Mouse (Mus musculus): Measurements from ENCODE around the gene Prmt1. TPM values are rescaled to one million over a fixed set of nuclear protein-coding genes. Genes with fewer than 3 reads are reported as not detected.
A peak's percentile ranks its signal among the peaks of the same experiment; 100 is the strongest.

The Prmt1 gene
- total RNA-seq, 2 experiments from 2014 or later, result 166 to 183 TPM

DNA sequence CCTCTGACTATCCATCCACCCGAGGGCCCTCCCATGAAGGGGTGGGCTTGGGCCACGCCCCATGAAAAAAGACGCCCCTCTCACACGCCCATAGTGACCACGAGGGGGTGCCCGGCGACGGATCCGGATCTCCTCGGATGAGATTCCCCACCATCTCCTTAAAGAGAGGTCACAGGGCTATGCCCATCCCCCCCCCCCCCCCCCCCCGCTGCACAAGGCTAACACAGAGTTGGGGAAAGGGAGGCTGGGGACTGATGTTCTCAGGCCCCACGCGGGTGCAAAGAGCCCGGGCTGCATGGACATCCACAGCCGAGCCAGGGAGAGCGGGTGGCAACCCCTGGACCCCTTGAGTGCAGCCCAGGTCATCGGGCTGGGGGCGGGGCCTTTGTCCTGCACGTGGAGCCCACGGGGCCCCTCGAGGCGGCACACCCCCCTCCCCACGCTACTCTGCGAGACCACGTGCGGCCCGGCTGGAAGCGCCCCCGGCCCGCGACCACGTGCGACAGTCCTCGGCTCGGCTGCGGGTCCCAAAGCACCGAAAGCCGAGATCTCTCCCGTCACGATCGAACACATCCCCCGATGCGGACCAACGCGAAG, 675 bp downstream of the Prmt1 start:
- DNase-seq (ENCODE audit: low spot score in 2 of 2), result peak; percentile 61 to 64
- intact Hi-C loops (cut with DNase I), result no loop called here

- intact Hi-C loops (cut with DNase I), result no loop called here
Observed at GRCm38 (mm10) chr7:44984833-44985164, 1.6 kb downstream of the Prmt1 start.

GRCm38 (mm10) chr7:44983944-44984832, 2.2 kb downstream of the Prmt1 start:
- DNase-seq (ENCODE audit: low spot score in 2 of 2), result no peak
- intact Hi-C loops (cut with DNase I), result no loop called here

More at GRCm38 (mm10) chr7:44984833-44985164, 1.6 kb downstream of the Prmt1 start:
- no peak for DNase-seq (ENCODE audit: low spot score in 2 of 2)

- intact Hi-C loops (cut with DNase I), result no loop called here
- peak; percentile 82 to 88 for DNase-seq (ENCODE audit: low spot score in 2 of 2)
Observed at GRCm38 (mm10) chr7:44983085-44983484, 3.3 kb downstream of the Prmt1 start.

GRCm38 (mm10) chr7:44981539-44981938, 4.8 kb downstream of the Prmt1 start:
- no peak for DNase-seq (ENCODE audit: low spot score in 2 of 2)
- intact Hi-C loops (cut with DNase I), result no loop called here

GRCm38 (mm10) chr7:44978300-44978699, 8.1 kb downstream of the Prmt1 start:
- no peak for DNase-seq (ENCODE audit: low spot score in 2 of 2)

GRCm38 (mm10) chr7:44975117-44975419, 11.3 kb downstream of the Prmt1 start:
- no peak for DNase-seq (ENCODE audit: low spot score in 2 of 2)
- intact Hi-C loops (cut with DNase I), result no loop called here

More at GRCm38 (mm10) chr7:44978300-44978699, 8.1 kb downstream of the Prmt1 start:
- intact Hi-C loops (cut with DNase I), result no loop called here

DNA sequence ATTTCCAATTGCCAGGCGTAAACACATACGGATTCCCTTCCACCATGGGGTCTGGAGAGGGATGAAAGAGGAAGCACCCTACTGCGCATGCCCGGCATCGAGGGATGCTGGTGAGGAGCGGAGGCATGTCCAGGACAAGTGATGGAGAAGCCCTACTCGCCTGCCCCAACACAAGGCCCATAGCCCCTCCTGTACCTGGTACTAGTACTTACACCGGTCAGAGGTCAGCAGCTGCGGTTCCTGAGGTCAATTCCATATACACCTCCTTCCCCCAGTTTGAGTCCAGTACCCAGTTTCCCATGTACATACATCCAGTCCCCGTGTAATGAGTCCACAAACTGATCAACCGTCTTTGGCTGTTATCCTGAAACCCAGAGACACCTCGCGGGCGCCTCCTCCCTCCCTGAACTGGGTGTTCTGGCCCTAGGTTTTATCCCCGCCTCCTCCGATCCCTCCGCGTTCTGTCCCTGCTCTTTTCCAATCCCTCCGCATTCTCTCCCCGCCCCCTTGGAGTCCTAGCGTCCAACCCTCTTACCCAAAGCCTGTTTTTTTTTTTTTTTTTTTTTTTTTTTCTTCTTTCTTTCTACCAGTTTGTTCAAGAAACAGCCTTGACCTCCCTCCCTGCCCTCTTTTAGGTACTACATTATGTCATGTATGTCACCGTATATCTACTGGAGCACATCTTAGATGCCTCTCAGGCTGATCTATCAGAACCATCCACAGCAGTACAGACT, 11.8 kb downstream of the Prmt1 start, which contains the start of gene Cpt1c:
Cpt1c (minus strand) TSS at position 469 of the 734 bp plus-strand sequence.
- DNase-seq (ENCODE audit: low spot score in 2 of 2), result peak; percentile 91 to 95
- intact Hi-C loops (cut with DNase I), result loop anchor here (5.0 kb wide), 1 partner anchor 47 kb away; the partner anchor contains the start of gene Ap2a1

DNA sequence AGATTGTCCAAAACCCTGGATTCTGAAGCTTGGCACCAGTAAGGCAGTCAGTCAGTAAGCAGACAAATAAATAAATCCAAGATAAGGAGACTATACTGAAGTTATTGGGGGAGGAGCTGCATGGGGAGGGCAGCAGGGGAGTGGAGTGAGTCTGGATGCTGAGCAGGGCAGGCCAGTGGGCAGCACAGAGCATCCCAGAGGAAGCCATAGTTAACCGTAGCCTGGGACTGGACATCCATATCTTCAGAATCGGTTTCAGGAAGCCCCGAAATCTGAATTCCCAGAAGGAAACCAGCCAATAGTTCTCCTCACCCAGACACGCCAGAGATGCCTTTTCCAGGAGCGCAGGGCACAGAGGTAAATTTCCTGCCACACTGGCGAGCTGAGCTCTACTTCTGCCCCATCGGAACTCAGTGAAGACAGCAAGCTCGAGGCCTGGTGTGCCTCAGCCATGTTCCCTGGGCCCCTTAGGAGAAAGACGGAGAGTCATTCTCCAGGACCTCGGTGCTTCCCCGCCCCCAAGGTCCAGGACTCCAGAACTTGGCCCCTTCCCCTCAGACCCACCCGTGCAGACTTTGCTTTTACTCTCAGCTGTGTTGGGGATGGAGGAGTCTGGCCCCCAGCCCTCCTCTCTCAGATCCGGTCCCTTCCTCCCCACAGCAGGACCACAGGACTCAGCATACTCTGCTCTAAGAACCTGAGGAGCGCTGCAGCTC, 12.8 kb downstream of the Prmt1 start:
- intact Hi-C loops (cut with DNase I), result loop anchor here (5.0 kb wide), 1 partner anchor 46 kb away; the partner anchor contains the start of gene Ap2a1
- DNase-seq (ENCODE audit: low spot score in 2 of 2), result no peak

GRCm38 (mm10) chr7:44971142-44971541, 15.2 kb downstream of the Prmt1 start:
- no peak for DNase-seq (ENCODE audit: low spot score in 2 of 2)
- intact Hi-C loops (cut with DNase I), result loop anchor here (5.0 kb wide), 1 partner anchor 44 kb away; the partner anchor contains the start of gene Ap2a1

GRCm38 (mm10) chr7:44970231-44970691, 16.1 kb downstream of the Prmt1 start:
- DNase-seq (ENCODE audit: low spot score in 2 of 2), result peak; percentile 85 to 96
- intact Hi-C loops (cut with DNase I), result loop anchor here (5.0 kb wide), 1 partner anchor 43 kb away; the partner anchor contains the start of gene Ap2a1

- no peak for DNase-seq (ENCODE audit: low spot score in 2 of 2)
- intact Hi-C loops (cut with DNase I), result no loop called here
Observed at GRCm38 (mm10) chr7:44966638-44967037, 19.7 kb downstream of the Prmt1 start.

DNA sequence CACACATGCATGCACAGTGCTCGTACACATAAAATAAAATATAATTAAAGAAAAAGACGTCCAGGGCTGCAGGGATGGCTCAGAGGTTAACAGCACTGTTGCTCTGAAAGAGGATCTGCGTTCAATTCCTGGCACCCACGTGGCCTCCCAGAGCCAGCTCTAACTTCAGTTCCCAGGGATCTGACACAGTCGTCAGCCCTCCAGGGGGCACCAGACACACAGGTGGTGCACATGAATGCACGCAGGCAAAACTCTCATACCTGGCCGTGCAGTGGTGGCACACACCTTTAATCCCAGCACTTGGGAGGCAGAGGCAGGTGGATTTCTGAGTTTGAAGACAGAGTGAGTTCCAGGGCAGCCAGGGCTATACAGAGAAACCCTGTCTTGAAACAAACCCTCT, 20.4 kb downstream of the Prmt1 start:
- intact Hi-C loops (cut with DNase I), result no loop called here
- DNase-seq (ENCODE audit: low spot score in 2 of 2), result no peak

DNA sequence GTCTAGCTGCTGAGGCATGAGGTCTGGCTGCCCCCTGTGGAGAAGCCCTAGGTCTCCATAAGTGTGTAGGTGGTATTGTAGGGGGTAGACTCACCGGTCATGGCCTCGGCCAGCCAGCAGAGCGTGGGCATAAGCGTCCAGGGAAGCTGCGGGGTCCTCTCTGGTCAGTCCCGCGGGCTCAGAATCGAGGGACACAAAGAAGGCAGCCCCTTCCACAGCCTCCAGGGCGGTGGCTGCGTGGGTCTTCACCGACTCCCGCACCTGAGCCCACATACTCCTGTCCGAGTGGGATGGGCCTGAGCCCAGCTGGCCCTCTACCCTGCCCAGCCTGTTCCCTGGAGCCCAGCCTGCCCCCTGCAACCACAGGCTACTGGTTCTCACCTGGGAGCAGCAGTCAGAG, 21.4 kb downstream of the Prmt1 start:
- intact Hi-C loops (cut with DNase I), result no loop called here
- DNase-seq (ENCODE audit: low spot score in 2 of 2), result no peak

DNA sequence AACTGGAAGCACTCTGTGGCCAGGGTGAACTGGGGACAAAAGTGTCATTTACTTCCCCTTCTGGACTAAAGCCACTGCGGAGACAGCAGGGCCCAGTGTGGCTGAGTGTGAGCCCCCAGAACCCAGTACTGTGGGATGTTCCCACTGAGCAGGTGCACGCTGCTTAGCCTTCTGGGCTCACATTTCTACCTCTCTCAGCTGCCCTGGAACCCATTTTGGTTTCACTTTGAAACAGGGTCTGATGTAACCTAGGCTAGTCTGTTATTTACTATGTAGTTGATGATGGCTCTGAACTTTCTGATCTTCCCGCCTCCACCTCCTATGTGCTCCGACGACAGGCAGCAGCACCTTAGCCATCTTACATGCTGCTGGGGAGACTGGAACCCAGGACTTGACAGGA, 23.5 kb downstream of the Prmt1 start:
- peak in 1 of 2 experiments; percentile 1 for DNase-seq (ENCODE audit: low spot score in 2 of 2)
- intact Hi-C loops (cut with DNase I), result no loop called here

DNA sequence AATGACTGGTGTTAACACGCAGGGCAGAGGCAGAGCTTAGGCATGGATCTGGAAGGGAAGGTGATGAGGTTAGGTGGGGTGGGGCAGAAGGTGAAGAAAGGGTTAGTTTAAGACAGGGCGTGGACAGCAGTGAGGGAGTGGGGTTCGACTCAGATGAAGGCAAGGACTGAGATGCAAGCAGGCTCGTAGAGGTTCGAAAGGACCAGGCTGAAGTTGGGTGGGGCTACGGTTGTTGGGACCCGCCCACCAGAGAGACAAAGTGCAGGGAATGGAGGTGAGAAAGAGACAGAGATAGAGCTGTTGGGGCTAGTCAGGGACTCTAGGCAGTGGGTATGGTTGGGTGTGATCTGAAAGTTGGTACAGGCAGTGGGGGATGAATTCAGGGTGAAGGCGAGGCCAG, 24.0 kb downstream of the Prmt1 start:
- intact Hi-C loops (cut with DNase I), result no loop called here
- DNase-seq (ENCODE audit: low spot score in 2 of 2), result peak in 1 of 2 experiments; percentile 2

DNA sequence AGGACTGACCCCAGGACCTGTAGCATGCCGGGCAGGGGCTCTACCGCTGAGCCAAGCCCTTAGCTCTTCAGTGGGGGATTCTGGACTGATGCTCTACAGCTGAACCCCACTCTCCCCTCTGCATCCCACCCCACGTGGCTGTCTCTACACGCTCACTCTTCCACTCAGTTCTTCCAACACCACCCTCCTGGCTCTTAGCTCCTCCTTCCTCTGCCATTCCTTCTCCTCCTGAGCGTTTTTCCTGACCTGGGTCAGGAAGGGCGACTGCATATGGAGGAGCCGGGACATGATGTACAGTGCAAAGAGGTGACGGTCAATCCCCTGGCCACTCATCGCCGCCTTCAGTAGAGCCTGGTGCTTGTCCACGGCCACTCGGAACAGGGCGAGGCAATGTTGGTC, 25.9 kb downstream of the Prmt1 start:
- DNase-seq (ENCODE audit: low spot score in 2 of 2), result no peak
- intact Hi-C loops (cut with DNase I), result no loop called here

GRCm38 (mm10) chr7:44959874-44960511, 26.4 kb downstream of the Prmt1 start:
- DNase-seq (ENCODE audit: low spot score in 2 of 2), result no peak

GRCm38 (mm10) chr7:44959281-44959680, 27.1 kb downstream of the Prmt1 start:
- DNase-seq (ENCODE audit: low spot score in 2 of 2), result no peak
- intact Hi-C loops (cut with DNase I), result no loop called here

More at GRCm38 (mm10) chr7:44959874-44960511, 26.4 kb downstream of the Prmt1 start:
- intact Hi-C loops (cut with DNase I), result no loop called here

Data from left cerebral cortex, postnatal 14 days (tissue).